Mouse (Mus musculus) adipocyte (in vitro differentiated cells): ENCODE measurements around the gene Rtl6.

ENCODE experiments used
- DNase-seq: peaks from one replicate; pipeline ENCODE4 v3.0.0-alpha.2; 2016; ENCODE audit warnings: low spot score

The Rtl6 gene

DNA sequence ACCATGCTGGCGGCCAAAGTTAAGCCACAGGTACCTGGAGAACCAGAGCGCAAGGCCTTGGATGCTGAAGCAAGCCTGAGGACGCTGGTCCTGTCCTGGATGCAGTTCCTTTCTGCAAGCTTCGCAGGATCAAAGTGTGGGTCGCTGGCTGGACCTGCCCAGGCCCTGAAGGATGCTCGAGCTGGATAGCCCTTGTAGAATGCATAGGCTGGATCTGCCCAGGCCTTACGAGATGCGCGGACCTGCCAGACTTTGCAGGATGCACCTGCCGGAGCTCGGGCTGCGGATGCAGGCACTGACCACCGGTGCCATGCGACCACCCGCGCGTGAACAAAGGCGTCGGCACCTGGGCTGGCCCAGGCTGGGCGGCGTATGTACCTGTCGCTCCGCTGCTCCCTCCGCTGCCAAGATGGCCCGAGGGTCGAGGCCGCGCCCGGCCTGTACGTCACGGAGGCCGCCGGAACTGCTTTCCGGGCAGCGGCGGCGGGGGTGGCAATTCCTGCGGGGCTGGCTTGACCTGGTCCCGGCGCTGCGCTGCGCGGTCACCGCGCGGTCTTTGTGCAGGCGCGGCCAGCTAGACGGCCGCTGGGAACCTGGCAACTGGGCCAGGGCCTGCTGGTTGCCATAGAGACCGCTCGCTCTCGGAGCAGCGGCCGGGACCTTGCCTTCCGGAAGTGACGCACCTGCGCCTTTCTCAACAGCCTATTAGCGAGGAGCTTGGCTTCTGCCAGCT, at the start of gene Rtl6:
TSS of gene Rtl6 (minus strand) at position 635 of the 733 bp plus-strand sequence.
- no peak for DNase-seq

DNA sequence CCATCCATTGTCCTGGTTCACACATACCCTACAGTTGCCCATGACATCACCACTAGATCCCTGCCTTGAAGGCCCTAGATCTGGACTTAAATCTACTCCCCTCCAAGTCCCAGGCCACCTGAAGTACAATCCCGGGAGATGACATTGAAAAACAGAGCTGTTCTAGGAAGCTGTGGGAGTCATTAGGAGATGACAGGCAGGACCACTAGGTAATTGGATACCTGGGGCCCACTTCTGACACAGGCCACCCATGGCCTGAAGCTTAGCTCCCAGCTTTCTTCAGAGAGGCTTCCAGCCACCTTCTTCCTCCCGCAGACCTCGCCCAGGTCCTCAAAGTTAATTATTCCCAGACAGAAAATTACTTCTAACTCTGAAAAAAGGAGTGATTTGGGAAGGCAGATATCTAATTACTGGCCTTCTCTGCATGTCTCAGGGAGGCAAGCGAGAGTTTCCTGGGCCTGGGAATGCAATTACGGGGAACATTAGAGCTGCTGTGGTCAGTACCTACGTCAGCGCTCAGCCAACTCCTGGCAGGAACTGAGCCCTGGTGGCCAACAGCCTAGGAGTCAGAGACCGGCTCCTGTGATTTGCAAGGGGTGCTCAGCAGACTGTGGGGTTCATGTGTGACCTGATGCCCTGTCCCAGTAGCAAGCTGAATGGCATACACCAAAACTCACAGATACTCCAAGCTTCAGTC, 45.8 kb upstream of the Rtl6 start:
- no peak for DNase-seq

GRCm38 (mm10) chr15:84600977-84601595, 43.5 kb upstream of the Rtl6 start:
- no peak for DNase-seq

DNA sequence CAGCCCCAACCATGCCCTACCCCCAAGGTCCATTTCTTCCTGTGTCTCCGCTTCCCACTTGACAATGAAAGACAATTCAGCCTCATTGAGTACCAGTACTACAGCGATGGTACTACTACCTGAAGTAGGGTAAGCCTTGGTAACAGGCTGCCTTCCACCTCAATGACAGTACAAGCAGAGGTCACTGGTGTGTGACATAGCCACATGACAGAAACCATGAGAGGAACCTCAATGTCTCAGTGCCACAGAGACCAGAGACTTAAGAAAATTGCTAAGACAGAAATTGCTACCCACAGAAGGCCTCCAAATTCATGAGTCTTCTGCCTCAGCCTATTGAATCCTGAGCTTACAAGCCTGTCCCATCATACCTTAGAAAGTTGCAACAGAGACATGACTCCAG, 41.3 kb upstream of the Rtl6 start:
- DNase-seq, result no peak

DNA sequence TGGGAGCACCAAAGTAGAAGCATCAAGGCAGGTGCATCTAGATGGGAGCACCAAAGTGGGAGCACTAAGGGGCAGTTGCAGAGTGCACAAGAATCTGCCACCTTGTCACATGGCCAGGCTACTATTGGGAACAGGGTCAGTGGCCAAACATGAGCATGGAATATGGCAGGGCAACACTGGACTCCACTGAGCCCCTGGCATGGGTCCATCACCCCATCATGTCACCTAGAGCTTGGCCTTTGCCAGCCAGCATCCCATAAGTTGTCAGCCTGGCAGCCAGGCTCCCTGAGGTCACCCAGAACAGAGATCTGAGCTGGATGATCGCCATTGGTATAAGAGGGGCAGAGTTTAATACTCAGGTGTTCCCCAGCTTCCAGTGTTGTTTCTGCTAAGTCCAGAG, 40.2 kb upstream of the Rtl6 start:
- DNase-seq, result no peak

DNA sequence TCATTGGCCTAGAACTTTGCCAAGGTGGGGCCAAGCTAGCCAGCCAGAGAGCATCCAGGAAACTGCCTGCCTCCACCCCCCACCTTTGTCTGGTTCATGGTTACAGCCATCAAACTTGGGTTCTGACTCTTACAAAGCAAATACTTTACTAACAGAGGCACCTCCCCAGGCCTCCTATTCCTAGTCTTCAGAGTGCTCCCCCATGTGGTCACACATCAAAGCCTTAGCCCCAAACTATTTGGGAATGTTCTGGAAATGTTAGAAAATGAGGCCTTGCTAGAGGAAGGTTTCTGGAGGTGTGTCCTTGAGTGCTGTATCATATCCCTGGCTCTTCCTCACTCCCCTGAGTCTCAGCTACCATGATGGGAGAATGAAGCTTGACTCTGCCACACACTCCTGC, 39.4 kb upstream of the Rtl6 start:
- no peak for DNase-seq

DNA sequence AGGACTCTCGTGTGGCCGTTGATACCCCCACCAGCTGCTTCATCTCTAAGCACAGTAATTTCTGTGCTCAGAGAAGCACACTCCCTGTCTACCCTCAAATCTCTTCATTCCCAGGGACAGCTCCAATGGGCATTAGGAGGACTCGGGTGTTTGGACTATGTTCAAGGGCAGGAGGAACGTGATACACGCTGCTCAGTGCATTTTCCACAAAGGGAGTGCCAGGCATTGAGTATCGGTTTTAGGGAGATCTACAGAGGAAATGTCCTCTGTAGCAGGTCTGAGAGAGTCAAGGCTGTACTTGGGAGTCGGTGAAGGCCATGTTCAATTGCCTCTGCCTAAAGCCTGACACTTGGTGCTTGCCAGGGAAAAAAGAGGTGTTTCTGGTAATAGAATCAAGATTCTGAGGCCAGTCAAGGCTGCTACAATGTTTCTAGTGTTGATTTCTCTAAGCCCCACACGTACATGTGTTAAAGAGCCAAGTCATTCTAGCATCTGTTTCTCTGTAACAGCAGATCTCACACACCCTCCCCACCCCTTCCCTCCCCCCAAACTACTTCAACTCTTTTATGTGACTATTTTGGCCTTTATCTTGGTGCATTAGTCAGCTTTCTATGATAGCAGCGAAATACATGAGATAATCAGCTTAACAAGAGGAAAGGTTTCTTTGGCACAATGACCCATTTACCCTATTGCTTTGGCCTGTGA, 37.8 kb upstream of the Rtl6 start:
- DNase-seq, result no peak

GRCm38 (mm10) chr15:84593514-84593913, 35.9 kb upstream of the Rtl6 start:
- DNase-seq, result no peak

- DNase-seq, result no peak
Measured at GRCm38 (mm10) chr15:84592240-84592639, 34.6 kb upstream of the Rtl6 start.

DNA sequence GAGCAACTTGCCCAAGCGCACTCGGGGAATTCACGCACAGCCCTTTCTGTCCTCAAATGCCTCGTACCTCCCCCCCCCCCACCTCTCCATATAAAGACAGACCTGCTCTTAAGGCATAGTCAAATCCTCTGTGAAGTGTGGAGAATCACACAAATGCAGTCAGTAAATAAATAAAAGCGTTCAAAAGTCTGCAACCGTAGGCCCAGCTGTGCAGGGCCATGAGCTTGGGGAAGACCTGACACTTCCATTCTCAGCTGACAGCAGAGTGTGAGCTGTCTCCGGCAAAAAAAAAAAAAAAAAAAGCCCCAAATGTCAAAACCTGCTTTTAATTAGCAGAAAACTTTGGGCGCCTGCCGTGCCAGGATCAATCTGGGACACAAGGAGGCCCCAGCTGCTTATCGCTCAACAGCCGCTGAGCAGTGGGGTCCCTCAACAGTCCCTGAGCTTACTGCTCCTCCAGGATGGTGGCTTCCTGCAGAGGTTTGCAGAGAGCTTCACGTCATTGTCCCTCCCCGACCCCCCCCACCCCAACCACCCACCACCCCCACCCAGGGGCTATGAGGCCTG, 34.0 kb upstream of the Rtl6 start:
- DNase-seq, result no peak

GRCm38 (mm10) chr15:84588371-84588821, 30.8 kb upstream of the Rtl6 start:
- peak; percentile 4 for DNase-seq

DNA sequence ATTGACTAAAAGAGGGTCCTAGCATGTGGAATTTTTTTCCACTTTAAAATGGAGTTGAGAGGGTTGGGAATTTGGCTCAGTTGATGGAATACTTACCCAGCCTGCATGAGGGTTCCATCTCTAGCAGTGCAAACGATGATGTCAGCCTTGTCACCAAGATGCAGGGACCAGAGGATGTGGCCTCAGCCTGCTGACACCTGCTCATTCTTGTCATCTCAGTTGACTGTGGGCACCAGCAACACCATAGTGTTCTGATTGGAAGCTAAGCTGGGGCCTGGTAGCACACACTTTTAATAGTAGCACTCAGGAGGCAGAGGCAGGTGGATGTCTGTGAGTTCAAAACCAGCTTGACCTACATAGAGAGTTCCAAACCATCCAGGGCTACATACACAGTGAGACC, 21.0 kb upstream of the Rtl6 start:
- no peak for DNase-seq

GRCm38 (mm10) chr15:84577019-84577418, 19.4 kb upstream of the Rtl6 start:
- DNase-seq, result no peak

- DNase-seq, result no peak
Measured at GRCm38 (mm10) chr15:84566568-84567110, 9.0 kb upstream of the Rtl6 start.

DNA sequence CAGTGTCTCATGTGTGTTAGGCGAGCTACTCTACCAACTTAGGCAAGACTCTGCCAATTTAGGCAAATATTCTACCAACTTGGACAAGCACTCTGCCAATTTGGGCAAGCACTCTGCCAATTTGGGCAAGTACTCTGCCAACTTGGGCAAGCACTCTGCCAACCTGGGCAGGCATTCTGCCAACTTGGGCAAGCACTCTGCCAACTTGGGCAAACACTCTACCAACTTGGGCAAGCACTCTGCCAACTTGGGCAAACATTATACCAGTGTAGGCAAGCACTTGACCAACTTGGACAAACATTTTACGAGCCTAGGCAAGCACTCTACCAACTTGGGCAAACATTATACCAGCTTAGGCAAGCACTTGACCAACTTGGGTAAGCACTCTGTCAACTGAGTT, 3.9 kb upstream of the Rtl6 start:
- no peak for DNase-seq

GRCm38 (mm10) chr15:84556674-84557073, 949 bp downstream of the Rtl6 start:
- no peak for DNase-seq

DNA sequence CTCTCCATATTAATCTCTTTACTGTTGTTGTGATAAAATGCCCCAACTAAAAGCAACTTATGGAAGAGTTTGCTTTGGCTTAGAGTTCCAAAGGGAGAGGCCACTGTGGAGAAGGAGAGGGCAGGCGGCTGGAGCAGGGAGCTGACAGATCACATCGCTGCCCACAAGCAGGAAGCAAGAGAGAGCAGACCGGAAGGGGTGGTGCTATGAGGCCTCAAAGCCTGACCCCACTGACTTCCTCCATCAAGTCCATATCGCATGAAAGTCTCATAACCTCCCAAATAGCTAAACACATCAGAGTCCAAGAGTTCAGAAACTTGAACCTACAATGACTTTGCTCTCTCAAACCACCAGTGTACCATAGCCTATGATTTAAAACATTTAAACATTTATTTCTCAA, 6.6 kb downstream of the Rtl6 start:
- no peak for DNase-seq

GRCm38 (mm10) chr15:84549291-84549797, 8.3 kb downstream of the Rtl6 start:
- DNase-seq, result no peak

- DNase-seq, result no peak
Measured at GRCm38 (mm10) chr15:84546028-84546427, 11.6 kb downstream of the Rtl6 start.

- no peak for DNase-seq
Measured at GRCm38 (mm10) chr15:84541175-84541574, 16.4 kb downstream of the Rtl6 start.

DNA sequence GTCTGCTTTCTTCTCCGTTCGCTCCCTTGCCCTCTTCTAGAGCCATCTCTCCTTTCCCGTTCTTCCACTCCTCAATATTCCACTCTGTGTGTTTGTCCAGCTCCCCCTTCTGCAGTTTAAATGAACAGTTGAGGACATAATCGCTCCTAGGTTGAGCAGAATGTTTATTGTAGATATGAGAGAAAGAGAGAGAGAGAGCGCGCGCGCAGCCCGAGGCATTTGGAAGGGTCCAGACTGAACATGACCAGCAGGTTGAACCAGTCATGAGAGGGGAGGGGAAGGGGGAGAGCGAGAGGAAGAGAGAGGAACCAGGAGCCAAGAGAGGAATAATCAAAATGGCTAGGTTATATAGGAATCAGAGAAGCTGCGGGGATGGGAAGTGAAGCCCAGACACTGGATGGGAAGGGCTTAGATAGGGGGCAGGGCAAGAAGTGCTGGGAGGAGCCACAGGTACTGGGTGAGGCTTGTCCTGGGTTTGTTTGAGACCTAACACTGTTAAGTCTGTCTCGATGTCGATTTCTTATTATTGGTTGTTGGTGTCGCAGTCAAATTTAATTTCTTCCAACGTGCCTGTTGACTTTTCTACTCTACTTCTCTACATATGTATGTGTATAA, 18.5 kb downstream of the Rtl6 start:
- no peak for DNase-seq
